Mouse (Mus musculus): ENCODE results near the gene Gm10638.

GRCm38 (mm10) chr8:86713407-86714188, 31.9 kb upstream of the Gm10638 start:
- TF ChIP-seq EP300 (optimal IDR thresholded peaks at IDR 0.05): no peak
- no peak for TF ChIP-seq CTCF (IDR thresholded peaks at IDR 0.05; ENCODE audit: low read depth)

Measured in stomach, postnatal 0 days (tissue).